Mouse (Mus musculus) kidney, adult 2 months (tissue): ENCODE measurements at regions not wholly inside any gene's neighbourhood (a gene's known extent, or its start where the extent isn't known, plus 50 kb on each side); places are given as distances from the start of the nearest gene placed in this dataset.

Source experiments
- DNase-seq: peaks from one replicate; pipeline ENCODE4 v3.0.0; 2021
- H3K27ac ChIP-seq: fragments of 200-500 bp; 2 replicates; pipeline ENCODE4 v1.5.1; 2012; ENCODE audit warnings: low read depth, low read length, control low read depth, inconsistent platforms; ENCODE audit not compliant: insufficient read depth
- H3K27me3 ChIP-seq: fragments of 200-500 bp; replicated peaks from 2 replicates; pipeline ENCODE4 v1.6.1; 2012; ENCODE audit warnings: mild to moderate bottlenecking, moderate library complexity, low read length, inconsistent platforms; ENCODE audit not compliant: control insufficient read depth, insufficient read depth
- H3K36me3 ChIP-seq: fragments of 200-500 bp; 2 replicates; pipeline ENCODE4 v1.6.1; 2012; ENCODE audit warnings: mild to moderate bottlenecking, moderate library complexity, low read length, inconsistent platforms; ENCODE audit not compliant: control insufficient read depth, insufficient read depth
- H3K4me1 ChIP-seq: fragments of 200-500 bp; 2 replicates; pipeline ENCODE4 v1.6.1; 2011; ENCODE audit warnings: low read length; ENCODE audit not compliant: control insufficient read depth, insufficient read depth
- H3K4me3 ChIP-seq: fragments of 200-500 bp; 2 replicates; pipeline ENCODE4 v1.5.1; 2011; ENCODE audit warnings: mild to moderate bottlenecking, low read depth, low read length, control low read depth; ENCODE audit not compliant: insufficient read depth
- CTCF ChIP-seq: fragments of 200-500 bp; conservative IDR thresholded peaks from 2 replicates; pipeline ENCODE4 v1.5.1; 2011; ENCODE audit warnings: low read depth, mild to moderate bottlenecking, control low read depth, low read length, moderate library complexity, mixed read lengths; ENCODE audit not compliant: insufficient read depth, insufficient read length
- POLR2A ChIP-seq: fragments of 200-500 bp; IDR thresholded peaks from one replicate; pipeline ENCODE4 v1.6.1; 2011; ENCODE audit warnings: low read depth, low read length, control low read depth
- WGBS: fragments of 180-500 bp; shearing (Covaris S2); methylation state at CpG from one replicate; pipeline ENCODE4 v1.1.7; 2018; 5-methylcytosine and 5-hydroxymethylcytosine counted together

DNA sequence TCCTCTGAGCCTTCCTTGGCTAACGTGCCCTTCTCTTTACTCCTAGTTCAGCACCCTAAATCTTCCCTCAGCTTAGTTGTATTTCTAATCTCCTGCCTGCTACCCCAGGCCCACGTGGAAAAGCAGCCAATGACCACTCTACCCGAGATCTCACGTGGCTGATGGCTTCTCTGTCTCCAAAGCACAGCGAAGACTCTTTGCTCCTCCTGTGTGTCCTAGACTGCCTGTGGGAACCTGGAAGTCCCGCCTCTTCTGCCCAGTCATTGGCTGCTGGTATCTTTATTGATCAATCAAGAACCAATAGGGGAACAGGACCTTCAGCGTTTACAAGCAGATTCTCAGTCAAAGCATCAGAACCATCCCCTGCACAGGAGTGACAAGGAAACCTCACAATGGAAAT is 54.8 kb downstream of the Gm19935 start:
- 85% methylated on average over 7 of the region's 7 CpGs for WGBS
- DNase-seq, result no peak
- H3K27me3 ChIP-seq, result no peaks in the 10 kb centered on the region
- no peaks in the 10 kb centered on the region for H3K4me1 ChIP-seq
- TF ChIP-seq CTCF (no peak), POLR2A (no peak)
- H3K36me3 ChIP-seq, result no peaks in the 10 kb centered on the region
- H3K4me3 ChIP-seq, result no peak overlapping the region
- H3K27ac ChIP-seq, result no peak overlapping the region

DNA sequence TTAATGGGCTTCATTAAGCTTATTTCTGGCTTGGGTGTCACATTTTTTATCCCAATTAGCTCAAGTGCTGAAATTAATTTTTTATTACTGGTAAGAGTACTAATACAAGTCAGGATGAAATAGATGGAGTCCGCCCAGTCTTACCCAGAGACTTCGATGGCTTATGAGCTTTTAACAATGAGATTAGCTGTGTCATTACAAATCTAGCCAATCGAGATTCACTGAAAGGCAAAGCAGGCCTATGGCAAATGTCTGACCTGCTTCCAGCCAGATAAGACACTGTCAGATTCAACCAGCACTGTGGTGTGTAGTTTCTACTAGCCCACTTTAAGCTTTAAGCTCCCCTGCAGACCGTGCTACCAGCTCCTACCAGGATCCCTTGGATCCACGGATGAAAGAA is 55.2 kb downstream of the Gm19935 start:
- no peaks in the 10 kb centered on the region for H3K36me3 ChIP-seq
- H3K27me3 ChIP-seq, result no peaks in the 10 kb centered on the region
- 88% methylated on average over 5 of the region's 5 CpGs for WGBS
- no peak overlapping the region for H3K27ac ChIP-seq
- no peaks in the 10 kb centered on the region for H3K4me1 ChIP-seq
- no peak overlapping the region for H3K4me3 ChIP-seq
- DNase-seq, result no peak
- TF ChIP-seq POLR2A, result no peak
- no peak for TF ChIP-seq CTCF

DNA sequence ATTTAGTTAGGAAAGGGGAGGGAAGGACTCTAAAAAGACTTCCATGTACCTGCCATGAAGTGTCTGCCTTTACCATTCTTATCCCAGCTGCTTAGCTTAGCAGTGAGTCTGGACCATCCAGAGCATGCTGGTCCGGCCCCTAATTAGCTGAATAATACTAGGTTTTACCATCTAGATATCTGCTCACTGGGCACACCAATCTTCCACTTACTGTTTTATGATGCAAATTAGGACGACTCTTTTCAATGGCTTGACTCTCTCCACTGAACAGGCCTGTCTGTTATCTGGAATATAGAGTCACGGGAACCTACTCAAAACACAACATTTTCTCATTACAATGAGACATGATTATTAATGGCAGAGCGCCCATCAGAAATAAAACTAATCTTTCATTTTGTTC is 55.7 kb downstream of the Gm19935 start:
- no peak for DNase-seq
- no peaks in the 10 kb centered on the region for H3K27me3 ChIP-seq
- H3K4me1 ChIP-seq, result no peaks in the 10 kb centered on the region
- H3K36me3 ChIP-seq, result no peaks in the 10 kb centered on the region
- WGBS, result 88% methylated on average over 4 of the region's 4 CpGs
- H3K27ac ChIP-seq, result no peak overlapping the region
- H3K4me3 ChIP-seq, result no peak overlapping the region
- no peak for TF ChIP-seq CTCF
- TF ChIP-seq POLR2A, result no peak

DNA sequence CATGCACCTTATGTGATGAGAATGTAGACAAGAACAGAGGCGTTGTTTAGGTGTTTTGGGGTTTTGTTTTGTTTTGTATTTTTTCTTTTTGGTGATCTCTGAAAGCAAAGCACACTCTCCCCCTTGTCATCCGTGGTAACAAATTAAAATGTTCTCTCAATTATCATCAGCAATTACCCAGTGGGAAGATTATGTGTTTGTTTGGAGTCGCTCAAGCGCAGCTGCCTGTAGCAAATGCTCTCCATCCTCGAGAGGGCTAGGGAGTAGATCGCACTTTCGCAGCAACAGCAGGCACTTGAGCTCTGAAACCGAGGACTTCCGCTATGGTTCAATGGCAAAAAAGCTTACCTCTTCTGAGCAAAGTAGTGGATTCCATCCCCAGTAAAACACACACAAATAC is 57.7 kb downstream of the Gm19935 start:
- Histone ChIP-seq H3K4me3 (no peak overlapping the region), H3K4me1 (no peaks in the 10 kb centered on the region), H3K27ac (no peak overlapping the region), H3K36me3 (no peaks in the 10 kb centered on the region), H3K27me3 (no peaks in the 10 kb centered on the region)
- 59% methylated on average over 9 of the region's 9 CpGs for WGBS
- TF ChIP-seq POLR2A, result no peak
- TF ChIP-seq CTCF, result no peak
- DNase-seq, result no peak

DNA sequence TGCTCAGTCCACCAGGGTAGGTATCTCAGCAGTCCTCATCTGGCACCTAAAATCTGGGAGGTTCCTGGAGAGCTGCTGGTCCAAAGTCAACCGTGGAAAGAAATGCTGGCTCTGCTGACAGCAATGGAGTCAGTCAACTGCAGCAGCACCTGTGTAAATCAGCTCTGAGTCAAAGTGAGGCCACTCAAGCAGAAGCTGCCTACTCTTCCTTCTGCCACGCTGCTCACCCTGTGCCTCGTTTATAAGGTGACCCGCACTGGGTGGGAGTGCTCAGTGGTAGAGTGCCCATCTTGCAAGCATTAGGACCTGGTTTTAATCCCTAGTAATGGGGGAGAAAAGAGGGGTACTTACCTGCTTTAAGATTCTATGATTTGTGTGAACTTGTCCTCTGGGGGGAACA is 62.2 kb downstream of the Gm19935 start:
- peak; percentile 5 for DNase-seq
- no peak overlapping the region for H3K27ac ChIP-seq
- 29% methylated on average over 4 of the region's 4 CpGs for WGBS

DNA sequence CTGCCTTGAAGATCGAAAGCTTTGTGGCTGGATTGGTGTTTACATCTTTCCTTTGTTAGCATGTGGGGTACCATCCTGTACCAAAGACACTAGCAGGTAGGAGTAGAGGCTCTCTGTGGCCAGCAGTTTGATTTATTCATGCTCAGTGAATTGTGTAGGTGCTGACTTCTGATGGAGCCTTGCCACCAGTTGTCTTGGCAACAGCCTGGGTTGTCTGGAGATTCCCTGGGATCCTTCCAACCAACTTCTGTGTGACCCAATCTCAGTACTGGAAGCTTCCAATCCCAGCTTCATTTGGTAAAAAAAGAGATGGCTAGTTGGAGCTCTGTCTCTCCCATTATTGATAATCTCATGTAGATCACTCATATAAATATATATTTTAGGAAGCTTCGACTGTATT is 73.6 kb downstream of the Gm19935 start:
- no peaks in the 10 kb centered on the region for H3K36me3 ChIP-seq
- no peaks in the 10 kb centered on the region for H3K4me1 ChIP-seq
- no peak overlapping the region for H3K4me3 ChIP-seq
- 96% methylated on average over 2 of the region's 2 CpGs for WGBS
- TF ChIP-seq CTCF, result no peak
- TF ChIP-seq POLR2A, result no peak
- no peak for DNase-seq
- no peak overlapping the region for H3K27ac ChIP-seq
- H3K27me3 ChIP-seq, result no peaks in the 10 kb centered on the region

More for the DNA sequence above, 62.2 kb downstream of the Gm19935 start:
- Histone ChIP-seq H3K27me3 (no peaks in the 10 kb centered on the region), H3K36me3 (no peaks in the 10 kb centered on the region), H3K4me3 (no peak overlapping the region), H3K4me1 (no peaks in the 10 kb centered on the region)
- TF ChIP-seq CTCF, result no peak
- no peak for TF ChIP-seq POLR2A

DNA sequence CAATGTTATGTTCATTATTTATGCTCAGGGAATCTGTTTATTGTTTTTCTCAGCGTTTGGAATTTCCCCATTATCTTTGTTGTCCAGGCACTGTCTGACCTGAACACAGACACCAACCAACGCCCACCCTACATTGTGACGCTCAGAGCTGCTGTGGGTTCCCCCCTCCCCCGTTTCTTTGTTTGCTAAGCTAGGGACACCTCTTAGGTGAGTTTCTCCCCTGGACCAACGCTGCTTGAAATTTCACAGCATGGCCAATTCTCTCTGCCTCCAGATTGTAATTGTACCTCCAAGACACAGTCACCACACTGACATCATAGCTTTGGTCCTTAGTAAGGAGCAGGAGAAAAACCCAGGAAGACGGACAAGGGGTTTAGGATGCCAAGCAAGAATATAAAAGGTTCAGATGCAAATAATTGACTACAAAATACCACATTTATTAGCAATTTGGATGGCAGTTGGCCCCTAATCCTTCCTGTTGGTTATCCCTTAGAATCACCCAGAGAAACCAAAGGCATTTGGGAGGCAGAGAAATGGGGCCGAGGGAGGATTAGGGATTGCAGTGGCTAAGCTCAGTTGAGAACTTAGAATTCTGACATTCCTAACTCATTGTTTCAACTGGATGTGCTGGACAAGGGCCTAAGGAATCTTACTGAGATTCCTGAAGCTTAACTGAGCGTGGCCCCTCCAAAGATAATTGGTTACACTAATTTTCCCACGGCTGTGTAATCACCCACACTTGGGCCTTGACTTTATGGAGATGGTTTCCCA is 76.0 kb downstream of the Gm19935 start:
- no peaks in the 10 kb centered on the region for H3K4me1 ChIP-seq
- H3K27ac ChIP-seq, result no peak overlapping the region
- WGBS, result 42% methylated on average over 9 of the region's 9 CpGs
- no peak overlapping the region for H3K4me3 ChIP-seq
- no peak for TF ChIP-seq POLR2A
- TF ChIP-seq CTCF, result no peak
- no peaks in the 10 kb centered on the region for H3K27me3 ChIP-seq
- H3K36me3 ChIP-seq, result no peaks in the 10 kb centered on the region
- peak; percentile 1 for DNase-seq
